Mouse (Mus musculus): ENCODE data around the gene Ptcd3.

DNA sequence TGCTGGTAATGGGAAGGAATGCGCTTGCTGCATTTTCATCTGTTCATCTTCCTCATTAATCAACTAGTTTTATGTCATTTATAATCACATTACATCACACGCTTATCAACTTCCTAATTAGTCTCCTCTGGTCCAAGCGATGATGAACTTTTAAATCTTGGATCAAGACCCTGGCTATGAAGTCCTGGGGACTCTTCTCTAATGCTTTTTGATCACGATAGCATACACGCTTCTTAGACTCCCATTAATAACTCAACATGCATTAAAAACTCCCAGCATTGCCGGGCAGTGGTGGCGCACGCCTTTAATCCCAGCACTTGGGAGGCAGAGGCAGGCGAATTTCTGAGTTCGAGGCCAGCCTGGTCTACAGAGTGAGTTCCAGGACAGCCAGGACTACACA lies 834 bp upstream of the Ptcd3 start:
- TF ChIP-seq CTCF (IDR thresholded peaks at IDR 0.05; ENCODE audit: extremely low read depth, insufficient read length, insufficient replicate concordance, low read depth, low read length) (no peak), POLR2A (IDR thresholded peaks at IDR 0.05; ENCODE audit: low read depth, low read length) (no peak)

Data from small intestine, adult 2 months (tissue).